Mouse (Mus musculus) brain, embryonic 14.5 days (tissue): ENCODE results near the gene Prkg1.

Experiments used
- CTCF ChIP-seq: fragments of 200-500 bp; IDR thresholded peaks from 2 replicates; pipeline ENCODE4 v1.5.1; 2012; ENCODE audit warnings: inconsistent platforms, mild to moderate bottlenecking, moderate library complexity, borderline replicate concordance; ENCODE audit not compliant: insufficient read depth, insufficient read length; ENCODE audit errors: extremely low read depth
- POLR2A ChIP-seq: fragments of 200-500 bp; IDR thresholded peaks from 2 replicates; pipeline ENCODE4 v1.6.1; 2012; ENCODE audit warnings: mild to moderate bottlenecking, inconsistent platforms, borderline replicate concordance; ENCODE audit not compliant: poor library complexity, insufficient read depth, insufficient read length, severe bottlenecking; ENCODE audit errors: extremely low read depth

GRCm38 (mm10) chr19:31223457-31223856 is 541.4 kb downstream of the Prkg1 start:
- TF ChIP-seq CTCF = no peak
- no peak for TF ChIP-seq POLR2A
